Mouse (Mus musculus) limb, embryonic 14.5 days (tissue): ENCODE results near the gene Wdr25. TPM values are rescaled to one million over a fixed set of nuclear protein-coding genes. Genes with fewer than 3 reads are reported as not detected.

Experiments used
- ATAC-seq: fragments of 200-750 bp; cut with Nextera tagmentation; 2 replicates; pipeline ENCODE4 v1.8.0; 2017; ENCODE audit warnings: low read depth, moderate number of reproducible peaks, moderate TSS enrichment; ENCODE audit not compliant: low FRiP score
- DNase-seq: peaks from one replicate; pipeline ENCODE4 v3.0.0-alpha.2; 2015; ENCODE audit warnings: low spot score
- H3K27ac ChIP-seq: fragments of 300-500 bp; sonication (generic); replicated peaks from 2 replicates; pipeline ENCODE4 v1.5.1; 2014; ENCODE audit warnings: low read depth, mild to moderate bottlenecking, low read length, moderate library complexity, mixed read lengths
- H3K27me3 ChIP-seq: fragments of 300-500 bp; sonication (generic); 2 replicates; pipeline ENCODE4 v1.6.1; 2014; ENCODE audit warnings: low read length, mixed read lengths; ENCODE audit not compliant: control insufficient read depth, insufficient read depth
- H3K36me3 ChIP-seq: fragments of 300-500 bp; sonication (generic); 2 replicates; pipeline ENCODE4 v1.6.1; 2014; ENCODE audit warnings: mild to moderate bottlenecking, low read length, moderate library complexity, mixed read lengths; ENCODE audit not compliant: control insufficient read depth, insufficient read depth
- H3K4me1 ChIP-seq: fragments of 300-500 bp; sonication (generic); 2 replicates; pipeline ENCODE4 v1.6.1; 2014; ENCODE audit warnings: antibody characterized with exemption, low read length, mixed read lengths; ENCODE audit not compliant: control insufficient read depth, insufficient read depth
- H3K4me2 ChIP-seq: fragments of 300-500 bp; sonication (generic); replicated peaks from 2 replicates; pipeline ENCODE4 v1.6.1; 2014; ENCODE audit warnings: low read depth, mild to moderate bottlenecking, low read length, moderate library complexity; ENCODE audit not compliant: severe bottlenecking
- H3K4me3 ChIP-seq: fragments of 300-500 bp; sonication (generic); replicated peaks from 2 replicates; pipeline ENCODE4 v1.5.1; 2014; ENCODE audit warnings: low read length
- H3K9ac ChIP-seq: fragments of 300-500 bp; sonication (generic); 2 replicates; pipeline ENCODE4 v1.6.1; 2014; ENCODE audit warnings: mild to moderate bottlenecking, low read depth, low read length, moderate library complexity; ENCODE audit not compliant: severe bottlenecking
- H3K9me3 ChIP-seq: fragments of 300-500 bp; sonication (generic); 2 replicates; pipeline ENCODE4 v1.6.1; 2016; ENCODE audit warnings: low read length; ENCODE audit not compliant: control insufficient read depth
- POLR2A ChIP-seq: fragments of 200-500 bp; IDR thresholded peaks from 2 replicates; pipeline ENCODE4 v1.8.0; 2012; ENCODE audit warnings: inconsistent platforms, mild to moderate bottlenecking, moderate library complexity, borderline replicate concordance; ENCODE audit not compliant: insufficient read depth, insufficient read length; ENCODE audit errors: extremely low read depth
- WGBS: fragments of 180-500 bp; shearing (Covaris S2); extraction: QIAGEN DNeasy Blood & Tissue Kit; methylation state at CpG from one replicate; pipeline ENCODE4 v1.1.7; 2014; 5-methylcytosine and 5-hydroxymethylcytosine counted together
- polyA plus RNA-seq, 2 experiments: library from polyadenylated mRNA; depleted of rRNA in 1 of 2; stranded (reverse) in 1 of 2; unstranded in 1 of 2; fragments of >200 nt; fragmentation: Nextera tagmentation in 1 of 2; extraction: Ambion mirVana in 1 of 2; gene quantifications; 2 replicates each; pipeline versions ENCODE4 v1.2.1 to v1.2.3; 2012 to 2014

Wdr25 gene
- polyA plus RNA-seq, 2 experiments: 4.6 to 12.7 TPM

DNA sequence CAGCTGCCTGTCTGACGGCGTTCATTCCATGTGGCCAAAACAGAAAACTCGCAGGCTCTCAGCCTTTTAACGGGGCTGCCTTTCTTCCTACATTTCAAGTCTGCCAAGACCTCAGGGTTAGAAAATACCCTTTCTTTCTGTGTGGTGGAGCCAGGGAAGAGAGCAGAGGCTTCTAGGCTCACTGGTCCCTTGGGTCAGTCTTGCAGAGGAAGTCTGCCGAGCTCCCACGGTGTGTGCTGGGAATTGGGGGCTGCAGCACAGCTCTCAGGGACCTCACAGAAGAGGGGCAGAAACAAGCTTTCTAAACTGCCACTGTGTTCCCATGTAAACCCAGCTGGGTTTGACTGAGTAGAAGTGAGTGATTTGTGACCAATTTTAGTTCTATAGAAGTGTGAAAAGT lies 40.8 kb downstream of the Wdr25 start:
- 39% methylated on average over 6 of the region's 6 CpGs for WGBS
- peaks cover 9% of the 10 kb centered on the region; the same call in 1 of the 2 replicates for H3K4me1 ChIP-seq
- no peak for DNase-seq
- no peak overlapping the region for H3K9ac ChIP-seq
- H3K4me2 ChIP-seq: no peak overlapping the region
- no peaks in the 10 kb centered on the region for H3K9me3 ChIP-seq
- no peaks in the 10 kb centered on the region for H3K27me3 ChIP-seq
- no peak for ATAC-seq
- no peaks in the 10 kb centered on the region; the same call in 1 of the 2 replicates for H3K36me3 ChIP-seq
- no peak overlapping the region for H3K27ac ChIP-seq
- no peak overlapping the region for H3K4me3 ChIP-seq
- TF ChIP-seq POLR2A: no peak

DNA sequence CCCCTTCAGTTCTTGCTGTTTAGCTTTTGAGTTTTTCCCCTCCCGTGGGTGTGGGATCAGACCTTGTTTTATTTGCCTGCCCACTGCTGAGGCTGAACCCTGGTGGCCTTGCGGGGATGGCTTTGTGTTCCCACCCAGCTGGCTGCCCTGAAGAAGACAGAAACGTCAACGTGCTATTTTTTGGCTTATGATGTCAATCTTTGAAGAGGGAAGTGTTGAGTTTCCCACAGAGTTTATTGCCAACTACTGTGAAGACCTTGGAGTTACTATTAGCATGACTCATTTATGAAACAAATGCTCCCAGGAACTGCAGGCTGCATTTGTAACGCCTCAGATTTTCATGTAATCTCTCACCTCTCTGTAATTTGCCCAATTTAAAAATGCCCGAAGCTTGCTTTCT lies 43.4 kb downstream of the Wdr25 start:
- DNase-seq (no peak), ATAC-seq (no peak)
- WGBS: 37% methylated on average over 6 of the region's 6 CpGs
- no peaks in the 10 kb centered on the region for H3K27me3 ChIP-seq
- H3K4me3 ChIP-seq: no peak overlapping the region
- H3K9ac ChIP-seq: no peak overlapping the region
- no peak overlapping the region for H3K27ac ChIP-seq
- H3K4me1 ChIP-seq: peaks cover 9% of the 10 kb centered on the region; the same call in 1 of the 2 replicates
- no peak for TF ChIP-seq POLR2A
- H3K36me3 ChIP-seq: no peaks in the 10 kb centered on the region
- no peak overlapping the region for H3K4me2 ChIP-seq
- H3K9me3 ChIP-seq: no peaks in the 10 kb centered on the region

DNA sequence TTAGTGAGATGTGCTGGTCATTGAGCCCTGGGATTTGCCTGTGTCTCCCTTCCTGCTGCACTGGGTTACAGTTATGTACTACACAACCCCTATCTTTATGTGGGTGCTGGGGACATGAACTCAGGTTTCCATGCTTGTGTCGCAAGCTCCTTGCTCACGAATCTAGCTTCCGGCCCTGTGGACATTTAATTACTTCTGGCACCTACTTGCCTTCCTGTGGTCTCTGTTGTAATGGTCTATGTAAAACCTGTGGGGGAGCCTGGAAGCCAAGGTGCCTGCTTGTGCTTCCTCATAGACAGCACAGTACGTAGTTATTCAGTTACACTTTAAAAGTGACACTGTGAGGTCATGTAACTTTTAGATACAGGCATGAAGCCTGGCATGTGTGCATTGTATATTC lies 44.1 kb downstream of the Wdr25 start:
- H3K4me3 ChIP-seq: no peak overlapping the region
- no peak overlapping the region for H3K9ac ChIP-seq
- no peak overlapping the region for H3K4me2 ChIP-seq
- peaks cover 9% of the 10 kb centered on the region; the same call in 1 of the 2 replicates for H3K4me1 ChIP-seq
- 50% methylated on average over 4 of the region's 4 CpGs for WGBS
- no peak for ATAC-seq
- no peaks in the 10 kb centered on the region for H3K27me3 ChIP-seq
- DNase-seq: no peak
- no peak overlapping the region for H3K27ac ChIP-seq
- no peaks in the 10 kb centered on the region for H3K36me3 ChIP-seq
- no peaks in the 10 kb centered on the region for H3K9me3 ChIP-seq
- TF ChIP-seq POLR2A: no peak

DNA sequence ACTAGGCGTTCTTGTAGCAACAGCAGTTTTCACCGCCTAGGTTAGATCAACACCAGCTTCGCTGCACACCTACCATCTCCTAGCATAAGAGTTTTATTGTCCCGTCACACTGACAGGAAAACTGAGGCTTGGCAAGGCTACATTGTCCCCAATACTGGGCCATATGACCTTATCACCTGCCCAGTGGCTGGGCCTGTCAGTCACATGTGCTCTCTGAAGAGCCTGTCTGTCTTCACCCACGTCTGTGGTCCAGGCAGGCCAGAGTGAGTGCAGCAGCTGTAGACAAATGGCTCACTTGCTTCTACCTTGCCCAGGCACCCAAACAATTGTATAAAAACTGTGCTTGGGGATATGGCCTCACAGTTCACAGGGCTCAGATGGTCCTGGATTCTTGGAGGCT lies 45.4 kb downstream of the Wdr25 start:
- H3K4me1 ChIP-seq: peaks cover 4% of the 10 kb centered on the region; the same call in 1 of the 2 replicates
- no peak for TF ChIP-seq POLR2A
- DNase-seq (no peak), ATAC-seq (no peak)
- WGBS: 87% methylated on average over 5 of the region's 5 CpGs
- no peaks in the 10 kb centered on the region for H3K9me3 ChIP-seq
- H3K4me2 ChIP-seq: no peak overlapping the region
- H3K4me3 ChIP-seq: no peak overlapping the region
- no peaks in the 10 kb centered on the region for H3K36me3 ChIP-seq
- H3K9ac ChIP-seq: no peak overlapping the region
- no peak overlapping the region for H3K27ac ChIP-seq
- H3K27me3 ChIP-seq: no peaks in the 10 kb centered on the region

DNA sequence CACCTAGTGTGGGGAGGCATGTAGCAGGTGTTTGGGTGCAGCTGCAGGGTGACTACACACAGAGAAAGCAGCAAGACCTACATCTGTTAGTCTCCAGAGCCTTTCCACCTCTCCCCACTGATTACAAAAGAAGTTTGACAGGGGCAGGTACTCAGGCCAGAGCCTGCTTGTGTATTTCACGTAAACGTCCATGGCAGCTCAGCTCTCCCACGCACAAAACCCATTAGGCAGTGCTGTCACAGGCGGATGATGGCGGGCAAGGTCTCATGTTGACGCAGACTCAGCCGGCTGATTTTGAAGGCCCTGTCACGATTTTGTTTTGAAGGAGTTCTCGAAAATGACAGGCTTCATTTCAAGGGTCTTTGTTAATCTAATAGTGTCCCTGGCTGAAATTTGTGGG lies 45.9 kb downstream of the Wdr25 start:
- Histone ChIP-seq H3K9me3 (no peaks in the 10 kb centered on the region), H3K4me3 (no peak overlapping the region), H3K4me1 (0 out of 2 replicates have a peak, but pooled peaks cover 3% of the 10 kb centered on the region), H3K27me3 (no peaks in the 10 kb centered on the region), H3K27ac (no peak overlapping the region), H3K4me2 (no peak overlapping the region), H3K9ac (no peak overlapping the region), H3K36me3 (no peaks in the 10 kb centered on the region)
- ATAC-seq (no peak), DNase-seq (no peak)
- no peak for TF ChIP-seq POLR2A
- WGBS: 86% methylated on average over 9 of the region's 9 CpGs

DNA sequence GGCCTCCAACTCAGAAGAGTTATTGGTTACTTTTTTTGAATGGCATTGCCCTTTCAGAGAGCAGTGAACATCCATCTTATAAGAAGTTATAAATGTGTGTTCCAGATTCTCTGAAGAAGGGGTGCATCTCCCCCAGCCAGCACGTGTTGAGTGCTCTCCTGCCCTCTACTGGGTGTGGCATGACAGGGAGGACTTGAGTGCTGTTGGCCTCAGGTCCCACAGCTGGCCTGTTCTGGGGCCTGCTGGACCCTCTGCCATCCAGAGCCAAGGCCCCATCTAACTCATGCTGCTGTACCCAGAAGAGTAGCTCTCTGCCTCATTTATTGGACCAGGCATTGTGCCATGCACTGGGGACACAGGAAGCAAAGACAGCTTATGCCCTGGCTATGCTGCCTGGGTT lies 46.8 kb downstream of the Wdr25 start:
- TF ChIP-seq POLR2A: no peak
- 38% methylated on average over 1 of the region's 1 CpGs for WGBS
- DNase-seq (no peak), ATAC-seq (no peak)
- Histone ChIP-seq H3K27me3 (no peaks in the 10 kb centered on the region), H3K4me2 (no peak overlapping the region), H3K27ac (no peak overlapping the region), H3K36me3 (no peaks in the 10 kb centered on the region), H3K4me1 (0 out of 2 replicates have a peak, but pooled peaks cover 3% of the 10 kb centered on the region), H3K4me3 (no peak overlapping the region), H3K9ac (no peak overlapping the region), H3K9me3 (no peaks in the 10 kb centered on the region)
